Mouse (Mus musculus) CH12.LX (cell line): ENCODE measurements around the gene Mmp14.

Source experiments
- CTCF ChIP-seq, 2 experiments: IDR thresholded peaks in 1 of 2; conservative IDR thresholded peaks in 1 of 2; 2 replicates each; pipeline ENCODE4 v1.5.1; 2011 to 2012; ENCODE audit warnings: low read depth in 2 of 2, low read length in 2 of 2, improper control_type of control experiment in 1 of 2, inconsistent platforms in 1 of 2, mild to moderate bottlenecking in 1 of 2, moderate library complexity in 1 of 2
- PAX5 ChIP-seq: IDR thresholded peaks from 2 replicates; pipeline ENCODE4 v1.6.1; 2012; ENCODE audit warnings: low read length, inconsistent platforms, mixed read lengths

DNA sequence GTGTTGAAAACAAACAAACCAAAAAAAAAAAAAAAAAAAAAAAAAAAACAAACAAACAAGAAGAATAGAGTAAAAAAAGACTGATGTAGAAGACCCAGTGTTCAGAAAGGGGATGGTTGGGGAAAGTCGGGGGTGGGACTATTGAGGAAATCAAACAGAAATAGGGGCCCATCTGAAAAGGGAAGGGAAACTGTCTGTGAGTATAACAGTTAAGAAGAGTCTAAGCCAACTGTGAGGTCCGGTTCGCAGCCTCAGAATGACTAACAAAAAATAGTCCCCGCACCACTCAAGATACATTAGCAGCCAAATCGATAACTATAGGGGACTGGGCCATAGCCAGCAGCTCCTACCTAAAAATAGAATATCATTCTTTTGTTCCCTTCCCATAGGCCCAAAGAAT, 61.8 kb downstream of the Mmp14 start:
- TF ChIP-seq PAX5 (no peak), CTCF (conservative IDR thresholded peaks at IDR 0.05 in 1 of 2, IDR thresholded peaks at IDR 0.05 in 1 of 2; ENCODE audit: low read depth in 2 of 2, low read length in 2 of 2) (no peak)
